Mouse (Mus musculus) erythroblast, embryonic 14.5 days (primary cell): ENCODE results near the gene Vps11.

Experiments used
- GATA1 ChIP-seq: IDR thresholded peaks from 2 replicates; pipeline ENCODE4 v1.6.1; 2012; ENCODE audit warnings: low read length, inconsistent platforms, mixed read lengths
- TAL1 ChIP-seq: IDR thresholded peaks from 3 replicates; pipeline ENCODE4 v1.6.1; 2012; ENCODE audit warnings: low read length, inconsistent platforms, mixed read lengths

DNA sequence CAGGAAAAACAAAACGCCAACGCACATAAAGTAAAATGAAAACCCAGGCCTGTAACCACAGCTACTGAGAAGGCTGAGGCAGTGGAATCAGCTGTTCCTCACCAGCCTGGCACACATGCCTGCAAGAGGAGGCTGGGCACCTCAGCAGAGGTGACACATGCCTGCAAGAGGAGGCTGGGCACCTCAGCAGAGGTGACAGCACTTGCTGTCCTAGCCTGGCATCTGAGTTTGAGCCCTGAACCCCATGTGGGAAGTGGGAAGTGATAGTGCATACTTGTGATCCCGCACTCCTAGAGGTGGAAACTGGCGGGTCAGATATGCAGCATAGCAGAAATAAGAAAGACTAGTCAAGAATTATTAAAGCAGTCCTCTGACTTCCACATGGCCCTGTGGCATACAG lies 10.1 kb downstream of the Vps11 start:
- no peak for TF ChIP-seq GATA1
- TF ChIP-seq TAL1 = no peak
